Mouse (Mus musculus): ENCODE measurements at regions not wholly inside any gene's neighbourhood (a gene's known extent, or its start where the extent isn't known, plus 50 kb on each side); places are given as distances from the start of the nearest gene placed in this dataset.
"Not testable (repeated sequence)": the region's sequence is repeated elsewhere in the genome, so short reads cannot be mapped to it uniquely, and the experiment has no call there.

GRCm38 (mm10) chr13:13888847-13889246 lies 65.4 kb upstream of the B3galnt2 start:
- not testable (repeated sequence) for ATAC-seq (replicated peaks; ENCODE audit: poor library complexity, severe bottlenecking)

- ATAC-seq (replicated peaks; ENCODE audit: poor library complexity, severe bottlenecking): peak; percentile 100
Observed at GRCm38 (mm10) chr13:13889297-13890120, 64.8 kb upstream of the B3galnt2 start.

GRCm38 (mm10) chr13:13902186-13902585 lies 52.1 kb upstream of the B3galnt2 start:
- ATAC-seq (replicated peaks; ENCODE audit: poor library complexity, severe bottlenecking): not testable (repeated sequence)

Data from granulocyte monocyte progenitor cell, adult 5-6 weeks (primary cell).